Mouse (Mus musculus): Measurements from ENCODE around the gene Ndufs7.
"Not testable (repeated sequence)": the region's sequence is repeated elsewhere in the genome, so short reads cannot be mapped to it uniquely, and the experiment has no call there.

The Ndufs7 gene

DNA sequence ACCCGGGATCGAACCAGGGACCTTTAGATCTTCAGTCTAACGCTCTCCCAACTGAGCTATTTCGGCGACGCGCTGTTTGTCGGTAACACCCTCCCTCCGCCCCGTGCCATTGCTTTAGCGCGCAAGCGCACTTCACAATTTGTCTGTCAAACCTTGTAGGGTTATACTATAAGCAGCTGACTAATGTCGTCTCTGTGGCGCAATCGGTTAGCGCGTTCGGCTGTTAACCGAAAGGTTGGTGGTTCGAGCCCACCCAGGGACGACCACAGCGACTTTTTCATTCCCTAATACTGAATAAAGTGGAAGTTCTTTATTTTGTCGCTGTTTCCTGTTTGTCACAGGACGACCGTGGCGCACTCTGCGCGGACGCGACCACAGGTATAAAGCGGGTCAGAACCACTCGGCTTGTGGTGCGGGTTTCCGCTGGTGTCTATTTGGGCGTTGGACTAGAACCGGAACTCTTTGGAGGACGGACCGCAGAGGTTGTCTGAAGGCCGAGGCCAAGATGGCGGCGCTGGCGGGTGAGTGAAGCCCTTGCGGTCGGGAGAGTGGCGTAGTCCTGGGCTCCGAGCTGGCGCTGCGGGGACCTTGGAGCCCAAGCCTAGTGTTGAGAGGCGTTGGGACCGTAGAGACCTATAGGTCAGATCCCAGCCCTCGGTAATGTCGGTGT lies at the start of gene Ndufs7:
TSS of gene Ndufs7 (plus strand) at position 151 of the 670 bp plus-strand sequence.
- peak; percentile 97 to 98 for DNase-seq (ENCODE audit: low spot score in 2 of 2)

DNA sequence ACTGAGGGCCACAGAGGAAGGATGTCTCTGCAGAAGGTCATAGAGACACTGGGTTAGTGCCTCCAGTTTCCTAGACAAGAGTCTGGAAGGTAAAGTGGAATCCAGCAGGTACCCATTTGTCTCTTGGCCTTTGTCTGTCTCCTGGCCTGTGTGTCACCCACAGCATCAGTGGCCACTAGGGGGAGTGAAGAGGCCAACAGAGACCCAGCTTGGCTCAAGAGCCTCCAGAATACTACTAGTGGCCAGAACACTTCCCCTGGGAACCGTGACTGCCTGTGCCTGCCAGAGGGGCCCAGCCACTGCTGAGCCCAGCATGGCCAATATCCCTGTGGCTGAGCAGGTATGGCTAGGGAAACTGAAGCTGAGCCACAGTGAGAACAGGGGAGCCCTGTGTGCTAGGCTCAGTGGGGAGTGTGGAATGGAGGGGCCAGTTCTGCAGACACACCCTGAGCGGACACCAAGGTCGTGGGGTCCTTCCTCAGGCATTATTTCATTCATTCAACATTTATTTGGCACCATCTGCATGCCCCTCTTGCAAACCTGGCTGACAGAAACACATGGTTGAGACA lies 49.4 kb upstream of the Ndufs7 start:
- peak; percentile 81 to 82 for DNase-seq (ENCODE audit: low spot score in 2 of 2)

DNA sequence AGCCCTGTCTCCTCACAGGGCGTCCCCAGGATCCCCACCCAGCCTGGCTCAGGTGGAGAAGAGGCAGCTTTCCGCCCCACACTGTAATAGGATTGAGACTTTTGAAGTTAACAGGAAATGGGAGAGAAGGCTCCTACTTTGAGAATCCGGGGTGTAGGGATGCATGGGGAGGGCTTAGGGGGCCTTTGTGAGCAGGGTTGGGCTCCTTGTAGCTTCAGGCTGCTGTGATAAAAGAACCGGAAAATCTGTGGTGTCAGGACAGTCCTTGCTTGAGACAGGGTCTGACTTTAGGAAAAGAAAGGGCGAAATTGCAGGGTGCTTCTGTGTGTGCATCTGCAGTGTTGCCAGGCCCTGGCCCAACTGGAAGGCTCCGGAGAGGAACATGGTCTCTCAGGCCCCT lies 48.4 kb upstream of the Ndufs7 start:
- no peak for DNase-seq (ENCODE audit: low spot score in 2 of 2)

DNA sequence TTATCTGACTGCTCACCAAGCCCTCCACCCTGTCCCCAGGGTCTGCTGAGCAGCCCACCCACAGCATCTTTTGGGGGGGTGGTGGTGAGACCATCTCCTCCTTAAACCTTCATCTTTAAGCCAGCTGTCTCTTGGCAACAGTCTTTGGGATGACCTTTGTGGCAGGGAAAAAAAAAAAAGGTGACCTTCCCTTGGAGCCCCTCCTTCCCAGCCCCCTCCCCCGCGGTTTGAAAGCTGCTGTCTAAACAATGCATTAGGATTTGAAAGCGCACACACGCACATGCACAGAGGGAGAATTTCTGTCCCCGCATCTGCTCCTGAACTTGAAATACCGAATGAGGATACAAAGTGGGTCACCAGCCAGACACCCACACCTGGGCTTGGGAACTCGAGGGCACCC lies 44.9 kb upstream of the Ndufs7 start:
- DNase-seq (ENCODE audit: low spot score in 2 of 2): no peak

DNA sequence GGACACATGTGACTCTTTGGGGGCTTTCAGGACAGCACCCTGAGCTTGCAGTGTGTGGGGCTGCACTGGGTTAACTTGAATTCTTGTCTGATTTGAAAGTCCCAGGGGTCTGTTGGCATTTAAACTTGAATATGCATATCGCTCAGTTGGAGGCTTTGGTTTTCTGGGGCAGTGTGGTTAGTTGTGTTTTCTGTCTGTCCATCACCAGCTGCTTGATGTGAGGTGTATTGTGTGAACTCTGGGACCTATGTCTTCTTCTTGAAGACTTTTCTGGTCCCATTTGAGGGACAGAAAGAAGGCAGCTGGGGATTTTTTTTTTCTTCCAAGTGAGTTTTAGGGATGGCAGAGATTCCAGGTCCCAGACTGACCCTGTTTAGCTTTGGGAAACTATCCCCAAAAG lies 41.7 kb upstream of the Ndufs7 start:
- DNase-seq (ENCODE audit: low spot score in 2 of 2): no peak

DNA sequence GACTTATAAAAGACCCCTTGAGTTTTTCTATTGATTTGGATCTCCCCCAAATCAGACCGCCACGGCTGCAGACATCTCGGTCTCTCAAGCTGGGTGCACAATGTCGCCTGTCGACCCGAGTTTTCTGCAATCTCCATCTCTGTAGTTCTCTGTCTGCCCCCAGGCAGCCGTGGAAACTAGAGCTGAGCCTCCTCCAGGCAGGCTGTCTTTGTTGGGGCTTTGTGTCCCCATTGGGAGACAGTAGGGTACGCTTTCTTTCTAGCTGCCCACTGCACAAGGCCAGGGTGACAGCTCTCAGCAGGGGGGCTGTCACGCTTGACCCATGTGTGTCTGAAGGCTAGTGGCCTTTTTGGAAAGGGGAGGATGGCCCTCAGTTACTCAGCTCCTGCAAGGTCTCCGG lies 41.2 kb upstream of the Ndufs7 start:
- DNase-seq (ENCODE audit: low spot score in 2 of 2): no peak

DNA sequence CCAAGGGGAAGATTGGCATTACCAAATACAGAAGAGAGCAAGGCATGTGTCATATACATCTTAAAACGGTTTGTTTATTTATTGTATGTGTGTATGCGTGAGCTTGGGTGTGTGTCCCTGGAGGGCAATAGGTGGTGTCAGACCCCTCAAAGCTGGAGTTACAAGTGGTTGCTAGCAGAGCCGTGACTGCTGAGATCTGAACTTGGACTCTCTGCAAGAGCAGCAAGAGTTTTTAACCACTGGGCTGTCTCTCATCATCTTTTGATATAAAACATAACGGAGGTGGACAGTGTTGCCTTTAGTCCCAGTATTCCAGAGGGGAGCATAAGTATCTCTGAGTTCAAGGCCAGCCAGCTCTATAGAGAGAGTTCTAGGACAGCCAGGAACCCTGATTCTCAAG lies 40.7 kb upstream of the Ndufs7 start:
- no peak for DNase-seq (ENCODE audit: low spot score in 2 of 2)

DNA sequence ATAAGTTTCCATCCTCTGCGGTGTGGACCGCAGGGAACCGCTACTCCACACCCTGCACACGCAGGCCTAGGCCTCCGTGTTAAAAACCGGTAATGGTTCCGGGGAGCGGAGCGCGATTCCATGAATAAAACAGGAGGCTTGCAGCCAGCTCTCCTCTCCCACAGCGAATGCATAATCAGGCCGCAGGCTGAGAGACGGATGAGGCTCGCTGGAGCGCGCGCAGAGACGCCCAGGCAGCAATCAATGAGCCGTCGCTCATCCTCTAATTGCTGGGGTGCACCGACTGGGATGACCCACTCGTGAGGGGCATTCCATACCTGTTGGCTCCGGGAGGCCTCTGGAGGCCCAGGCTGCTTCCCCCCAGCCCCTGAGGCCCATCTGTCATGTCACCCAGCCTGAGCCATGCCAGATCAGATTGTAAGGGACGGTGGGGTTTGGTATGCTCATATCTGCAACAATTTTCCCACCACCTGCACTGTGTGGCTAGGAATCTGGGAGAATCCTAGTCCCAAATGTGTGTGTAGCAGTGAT lies 40.0 kb upstream of the Ndufs7 start:
- peak; percentile 49 to 50 for DNase-seq (ENCODE audit: low spot score in 2 of 2)

DNA sequence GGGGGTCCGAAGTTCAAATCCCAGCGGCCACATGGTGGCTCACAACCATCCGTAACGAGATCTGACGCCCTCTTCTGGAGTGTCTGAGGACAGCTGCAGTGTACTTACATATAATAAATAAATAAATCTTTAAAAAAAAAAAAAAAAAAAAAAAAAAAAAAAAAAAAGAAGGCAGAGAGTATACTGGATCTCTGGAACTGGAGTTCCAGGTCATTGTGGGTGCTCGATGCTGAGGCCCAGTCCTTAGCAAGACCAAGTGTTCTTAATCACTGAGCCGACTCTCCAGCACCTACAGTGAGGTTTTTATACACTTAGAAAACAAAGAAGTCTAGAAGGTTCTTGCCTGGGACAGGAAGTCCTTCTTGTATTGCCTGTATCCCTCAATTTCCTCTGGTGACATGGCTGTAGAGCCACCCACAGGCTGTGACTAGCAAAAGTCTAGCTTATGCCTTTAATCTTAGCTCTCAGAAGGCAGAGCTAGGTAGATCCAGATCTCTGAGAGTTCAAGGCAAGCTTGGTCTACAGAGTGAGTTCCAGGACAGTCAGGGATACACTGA lies 37.3 kb upstream of the Ndufs7 start:
- not testable (repeated sequence) for DNase-seq (ENCODE audit: low spot score in 2 of 2)

DNA sequence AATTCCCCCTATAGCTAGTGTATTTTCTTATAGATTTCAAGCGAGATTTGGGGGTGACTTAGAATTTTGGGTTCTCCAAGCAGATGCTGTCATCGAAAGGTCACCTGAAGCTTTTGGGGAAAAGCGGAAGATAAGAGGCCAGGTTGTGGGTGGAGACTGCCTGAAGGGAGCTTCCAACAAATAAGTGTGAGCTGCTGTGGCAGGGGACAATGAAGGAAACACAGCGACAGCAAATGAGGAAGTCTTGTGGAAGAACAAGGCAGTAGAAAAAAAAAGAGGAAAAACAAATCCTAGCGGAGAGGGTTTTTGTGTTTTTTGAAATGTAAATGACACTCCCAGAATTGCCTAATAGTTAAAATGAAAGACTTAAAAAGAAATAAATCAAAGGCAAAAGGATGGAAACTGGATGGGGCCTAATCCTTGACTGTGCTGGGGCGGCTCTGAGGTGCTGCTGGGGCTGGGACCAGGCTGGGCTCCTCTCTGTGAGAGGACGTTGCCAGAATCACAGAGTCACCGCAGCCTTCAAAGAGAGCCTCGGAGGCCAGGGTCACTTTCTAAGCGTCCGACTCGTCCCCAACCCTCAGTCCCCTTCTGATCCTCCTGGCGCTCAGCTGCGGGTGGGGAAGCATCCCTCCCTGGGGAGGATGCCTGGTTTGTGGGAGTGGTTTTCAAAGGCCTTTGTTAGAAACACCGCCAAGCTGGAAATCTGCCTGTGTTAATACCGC lies 33.7 kb upstream of the Ndufs7 start:
- DNase-seq (ENCODE audit: low spot score in 2 of 2): no peak

DNA sequence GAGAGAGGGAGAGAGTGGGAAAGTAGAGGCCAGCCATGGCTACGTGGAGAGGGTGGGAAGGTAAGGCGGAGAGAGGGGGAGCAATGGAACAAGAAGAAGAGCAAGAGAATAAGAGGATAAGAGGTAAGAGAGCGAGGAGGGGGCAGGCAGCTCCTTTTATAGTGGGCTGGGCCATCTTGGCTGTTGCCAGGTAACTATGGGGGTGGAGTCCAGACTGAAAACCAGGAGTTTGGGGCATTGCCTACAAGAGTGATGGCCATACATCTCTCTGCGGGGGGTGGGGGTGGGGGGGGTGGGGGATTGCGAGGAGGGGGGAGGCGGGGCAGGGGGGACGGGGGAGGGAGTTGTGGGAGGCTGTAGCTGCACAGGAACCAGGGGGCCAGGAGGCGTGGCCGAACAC lies 28.2 kb upstream of the Ndufs7 start:
- no peak for DNase-seq (ENCODE audit: low spot score in 2 of 2)

DNA sequence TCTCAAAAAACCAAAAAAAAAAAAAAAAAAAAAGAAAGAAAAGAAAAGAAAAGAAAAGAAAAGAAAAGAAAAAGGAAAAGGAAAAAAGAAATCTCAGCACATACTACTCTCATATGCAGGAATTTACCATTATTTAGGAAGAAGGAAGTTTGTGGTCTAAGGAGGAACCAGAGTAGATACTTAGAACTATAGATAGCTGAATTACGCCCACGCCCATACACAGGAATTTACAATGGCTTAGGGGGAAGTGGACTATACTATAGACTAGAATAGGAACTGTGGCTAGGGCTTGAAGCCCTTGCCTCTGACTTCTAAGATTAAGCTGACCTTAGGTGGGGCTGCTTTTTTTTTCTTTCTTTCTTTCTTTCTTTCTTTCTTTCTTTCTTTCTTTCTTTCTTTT lies 25.8 kb upstream of the Ndufs7 start:
- DNase-seq (ENCODE audit: low spot score in 2 of 2): not testable (repeated sequence)

DNA sequence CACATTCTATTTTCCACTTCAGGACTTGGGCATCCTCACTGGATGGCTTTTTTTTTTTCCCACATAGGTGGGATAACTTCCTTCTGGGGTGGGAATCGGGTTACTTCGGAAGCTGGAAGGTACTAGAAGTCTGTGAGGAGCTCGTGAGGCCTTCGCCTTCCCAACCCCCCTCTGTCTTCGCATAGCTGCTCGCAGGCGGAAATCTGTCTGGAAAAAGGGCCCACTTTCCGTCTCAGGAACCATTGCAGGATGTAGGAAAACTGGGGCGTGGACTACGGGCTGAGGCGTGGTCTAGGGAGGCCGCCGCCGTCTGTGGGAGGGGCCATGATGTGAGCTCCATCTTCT lies 22.9 kb upstream of the Ndufs7 start:
- no peak for DNase-seq (ENCODE audit: low spot score in 2 of 2)

DNA sequence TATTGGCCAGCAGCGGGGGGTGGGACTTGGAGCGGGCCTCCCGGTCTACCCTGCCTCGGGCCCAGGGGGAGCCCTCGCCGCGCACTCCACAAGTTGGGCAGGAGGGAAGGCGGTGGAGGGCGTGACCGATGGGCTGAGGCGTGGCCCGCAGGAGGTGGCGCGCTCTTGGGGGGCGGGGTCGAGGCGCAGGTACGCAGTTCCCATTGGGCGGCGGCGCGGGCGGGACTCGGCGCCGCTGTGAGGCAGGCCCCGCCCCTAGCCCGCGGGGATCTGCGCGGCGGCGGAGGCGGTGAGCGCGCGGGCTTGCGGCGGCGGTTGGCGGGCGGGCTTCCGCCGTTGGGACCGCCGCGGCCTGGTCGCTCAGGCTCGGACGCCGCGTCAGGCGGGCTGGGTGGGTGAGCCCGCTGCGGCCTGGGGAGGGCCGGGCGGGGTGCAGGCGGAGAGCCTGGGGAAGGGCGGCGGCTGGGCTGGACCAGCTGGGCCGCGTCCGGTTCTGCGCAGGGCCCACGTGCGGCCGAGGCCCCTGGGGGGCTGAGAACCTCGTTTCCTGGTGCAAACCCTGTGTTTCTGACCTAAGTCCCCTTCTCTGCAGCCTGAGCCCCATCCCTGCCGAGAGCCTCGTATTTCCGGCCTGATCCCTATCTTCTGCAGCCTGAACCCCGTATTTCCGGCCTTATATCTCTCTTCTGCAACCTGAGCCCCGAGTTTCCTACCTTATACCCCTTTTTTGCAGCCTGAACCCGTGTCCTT lies 22.3 kb upstream of the Ndufs7 start, which contains the start of gene Mum1:
TSS of gene Mum1 (plus strand) at position 19 of the 750 bp plus-strand sequence.
- DNase-seq (ENCODE audit: low spot score in 2 of 2): peak; percentile 98 to 99

DNA sequence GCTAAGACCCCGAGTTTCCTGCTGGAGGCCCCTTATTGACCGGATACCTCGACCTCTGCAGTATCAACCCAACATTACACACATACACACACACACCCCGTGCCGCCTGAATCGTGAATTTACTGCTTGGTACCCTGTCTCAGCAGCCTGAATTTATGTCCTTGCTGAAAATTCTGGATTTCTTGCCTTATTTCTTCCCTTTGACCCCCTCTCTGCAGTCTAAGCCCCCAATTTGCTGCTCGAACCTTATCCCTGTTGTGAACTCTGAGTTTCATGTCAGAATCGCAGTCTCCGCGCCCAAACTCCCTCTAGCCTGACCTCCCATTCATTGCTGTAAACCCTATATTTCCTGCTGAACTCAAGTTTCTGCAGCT lies 21.8 kb upstream of the Ndufs7 start:
- DNase-seq (ENCODE audit: low spot score in 2 of 2): no peak

DNA sequence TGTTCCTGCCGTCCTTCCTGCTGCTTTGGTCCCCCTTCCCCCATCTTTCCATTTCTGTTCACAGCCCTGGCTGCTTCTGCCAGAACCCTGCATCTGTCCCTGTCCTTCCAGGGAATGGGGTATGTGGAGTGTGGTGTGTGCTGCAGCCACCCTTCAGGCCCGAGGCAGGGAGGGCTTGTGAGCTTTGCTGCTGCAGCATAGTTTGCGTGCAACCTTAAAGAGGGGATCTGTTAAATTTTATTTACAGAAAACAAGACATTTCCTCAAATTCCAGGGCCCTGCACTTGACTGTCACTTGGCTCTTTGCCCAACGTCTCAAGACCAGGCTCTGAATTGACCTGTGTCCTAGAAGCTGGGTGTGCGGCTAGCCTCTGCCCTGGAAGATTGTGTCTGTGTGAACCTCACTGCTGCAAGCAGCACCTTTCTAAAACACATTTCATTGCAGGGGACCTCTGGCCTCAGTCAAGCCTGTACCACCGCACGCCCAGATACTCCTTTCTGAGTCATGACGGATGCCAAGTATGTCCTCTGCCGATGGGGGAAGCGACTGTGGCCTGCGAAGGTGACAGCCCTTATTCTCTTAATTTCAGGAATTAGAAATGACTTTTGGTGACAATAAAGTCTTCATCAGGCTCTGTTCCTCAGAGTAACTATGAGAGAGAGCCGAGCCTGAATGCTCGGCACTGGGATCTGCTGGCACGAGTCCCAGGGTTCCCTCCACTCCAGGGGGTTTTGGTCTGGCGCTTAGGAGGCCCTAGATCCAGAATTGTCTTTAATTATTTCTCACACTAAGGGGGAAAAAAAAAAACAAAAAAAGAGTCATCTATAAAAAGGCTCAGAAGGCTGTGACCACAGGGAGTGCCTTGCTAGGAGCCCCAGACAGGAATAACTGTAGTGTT lies 20.8 kb upstream of the Ndufs7 start:
- no peak for DNase-seq (ENCODE audit: low spot score in 2 of 2)

DNA sequence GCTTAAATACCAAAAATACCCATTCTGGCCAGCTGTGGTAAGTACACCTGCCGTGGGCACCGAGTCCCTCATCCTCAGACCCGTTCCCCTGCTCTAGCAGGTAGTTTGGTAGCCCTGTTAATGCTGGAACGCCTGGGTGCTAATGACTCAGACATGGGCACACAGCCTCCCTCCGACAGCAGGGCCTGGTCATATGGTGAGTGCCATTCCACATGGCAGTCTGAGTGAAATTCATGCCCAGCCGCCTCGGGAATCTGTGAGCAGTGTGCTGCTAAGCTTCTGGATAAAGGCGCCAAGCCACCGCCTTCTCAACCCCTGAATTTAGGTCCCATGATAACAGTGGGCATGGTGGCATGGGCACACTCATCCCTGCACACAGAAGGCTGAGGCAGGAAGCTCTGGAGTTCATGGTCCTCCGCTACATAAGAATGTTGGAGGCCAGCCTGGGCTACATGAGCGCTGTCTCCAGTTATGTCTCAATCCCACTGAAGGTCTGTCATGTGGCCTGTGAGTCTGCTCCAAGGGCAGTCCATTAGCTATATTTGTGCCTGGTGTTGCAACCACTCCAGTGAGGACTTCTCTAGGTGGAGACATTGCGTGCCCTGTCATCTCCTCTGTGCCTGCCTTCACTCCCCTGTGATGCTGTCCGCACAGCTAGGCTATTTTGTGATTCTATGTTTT lies 12.6 kb upstream of the Ndufs7 start:
- DNase-seq (ENCODE audit: low spot score in 2 of 2): no peak

DNA sequence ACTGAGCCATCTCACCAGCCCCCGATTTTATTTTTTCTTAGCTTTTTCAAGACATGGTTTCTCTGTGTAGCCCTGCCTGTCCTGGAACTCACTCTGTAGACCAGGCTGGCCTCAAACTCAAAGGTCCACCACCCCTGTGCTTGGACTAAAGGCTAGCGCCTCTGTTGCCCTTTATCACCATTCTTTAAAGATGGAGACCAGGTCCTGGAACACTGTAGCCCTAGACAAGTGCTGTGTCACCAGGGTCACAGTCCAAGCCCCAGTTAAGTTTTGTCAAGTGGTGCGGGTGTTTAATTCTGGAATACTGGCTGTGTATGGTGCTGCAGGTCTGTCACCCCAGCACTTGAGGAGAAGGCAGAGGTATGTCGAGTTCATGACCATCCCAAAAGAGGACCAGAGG lies 11.9 kb upstream of the Ndufs7 start:
- no peak for DNase-seq (ENCODE audit: low spot score in 2 of 2)

DNA sequence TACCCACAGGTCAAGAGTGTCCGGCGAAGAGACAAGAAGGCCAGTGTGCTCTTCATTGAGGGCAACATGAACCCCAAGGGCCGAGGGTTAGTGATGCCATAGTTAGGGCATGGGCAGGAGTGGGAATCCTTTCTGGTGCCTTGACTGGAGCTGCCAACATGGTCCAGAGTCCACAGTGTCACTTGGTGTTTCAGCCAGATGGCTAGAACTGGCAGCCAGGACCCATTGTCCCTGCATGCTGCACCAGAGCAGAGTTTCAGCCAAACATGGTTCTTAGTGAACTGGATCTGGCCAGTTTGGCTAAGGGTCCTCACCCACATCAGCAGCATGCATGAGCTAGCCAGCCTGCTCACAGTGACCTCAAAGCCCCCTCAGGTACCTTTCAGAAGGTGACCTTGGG lies 10.6 kb upstream of the Ndufs7 start:
- DNase-seq (ENCODE audit: low spot score in 2 of 2): no peak

DNA sequence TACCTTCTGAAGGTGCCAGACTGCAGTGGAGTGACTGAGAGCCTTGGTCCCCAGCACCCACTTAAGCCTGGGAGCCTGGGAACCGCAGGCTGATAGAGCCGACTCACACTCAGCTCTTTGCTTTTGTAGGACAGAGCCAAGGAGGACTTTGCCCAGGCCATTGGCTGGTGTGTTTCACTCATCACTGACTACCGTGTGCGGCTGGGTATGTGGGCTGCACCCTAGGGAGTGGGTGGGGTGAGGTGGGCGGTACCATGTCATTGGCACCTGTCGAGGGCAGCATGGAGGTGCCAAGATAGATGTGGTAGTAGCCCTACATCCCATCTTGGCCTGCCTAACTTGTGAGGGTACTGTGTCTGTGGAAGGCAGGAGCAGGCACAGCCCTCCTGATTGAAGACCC lies 9.1 kb upstream of the Ndufs7 start:
- no peak for DNase-seq (ENCODE audit: low spot score in 2 of 2)

Measured in right cerebral cortex, adult 2 months (tissue).